Mouse (Mus musculus) kidney, postnatal 10 days (tissue): Measurements from ENCODE around the gene Pdcd7.
A peak's percentile ranks its signal among the peaks of the same experiment; 100 is the strongest.

Experiments used
- DNase-seq: peaks from one replicate; pipeline ENCODE4 v3.0.0; 2021; ENCODE audit warnings: mixed read lengths

The Pdcd7 gene

GRCm38 (mm10) chr9:65345854-65346475 lies at the start of gene Pdcd7:
Gene Pdcd7 (plus strand): TSS chr9:65346104.
- peak; percentile 98 for DNase-seq

GRCm38 (mm10) chr9:65297056-65297455 lies 48.8 kb upstream of the Pdcd7 start:
- DNase-seq: no peak

GRCm38 (mm10) chr9:65298761-65299160 lies 47.1 kb upstream of the Pdcd7 start:
- no peak for DNase-seq

- no peak for DNase-seq
Observed at GRCm38 (mm10) chr9:65299650-65300049, 46.3 kb upstream of the Pdcd7 start.

DNA sequence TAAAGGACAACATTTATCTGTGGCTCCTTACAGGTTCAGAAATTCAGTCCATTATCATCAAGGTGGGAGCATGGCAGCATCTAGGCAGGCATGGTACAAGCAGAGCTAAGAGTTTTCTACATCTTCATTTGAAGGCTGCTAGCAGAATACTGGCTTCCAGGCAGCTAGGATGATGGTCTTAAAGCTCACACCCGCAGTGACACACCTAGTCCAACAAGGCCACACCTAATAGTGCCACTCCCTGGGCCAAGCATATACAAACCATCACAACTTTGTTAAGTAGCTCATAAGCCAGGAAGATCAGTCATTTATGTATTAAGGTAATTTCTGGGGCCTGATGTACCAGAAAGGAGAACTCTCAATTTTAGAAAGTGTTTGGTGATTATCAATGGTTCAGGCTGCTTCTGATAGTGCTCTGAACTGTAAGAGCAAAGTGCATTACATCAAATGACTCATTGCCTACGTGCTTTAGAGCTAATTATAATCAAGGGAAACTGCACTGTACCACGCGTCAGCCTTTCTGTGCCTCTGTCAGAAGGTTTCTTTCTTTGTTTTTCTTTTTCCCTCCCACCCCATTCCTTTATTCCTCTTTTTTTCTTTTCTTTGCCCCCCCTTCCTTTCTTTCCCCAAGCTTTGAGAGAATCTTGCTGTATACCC lies 43.4 kb upstream of the Pdcd7 start:
- DNase-seq: no peak

GRCm38 (mm10) chr9:65303586-65303985 lies 42.3 kb upstream of the Pdcd7 start:
- no peak for DNase-seq

GRCm38 (mm10) chr9:65304300-65304699 lies 41.6 kb upstream of the Pdcd7 start:
- DNase-seq: peak; percentile 45

DNA sequence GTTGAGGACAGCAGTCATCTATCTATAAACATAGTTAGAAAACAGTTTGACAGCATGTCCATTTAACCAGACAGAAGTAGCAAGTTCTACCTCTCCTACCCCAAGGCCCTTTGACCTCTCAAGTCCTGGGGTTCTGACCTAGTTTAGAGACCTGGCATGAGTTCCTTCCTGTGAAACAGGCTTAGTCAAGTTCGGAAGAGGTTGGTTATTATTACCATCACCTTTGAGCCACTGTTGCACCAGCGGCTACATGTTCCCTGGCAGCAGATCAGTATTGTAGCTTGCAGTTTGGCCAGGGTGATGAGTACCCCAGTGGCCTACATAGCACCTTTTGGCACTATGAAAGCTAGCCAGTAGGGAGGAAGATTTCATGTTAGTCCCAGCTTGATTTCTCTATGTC lies 39.2 kb upstream of the Pdcd7 start:
- DNase-seq: no peak

- DNase-seq: no peak
Observed at GRCm38 (mm10) chr9:65308011-65308410, 37.9 kb upstream of the Pdcd7 start.

GRCm38 (mm10) chr9:65312669-65313357 lies 33.1 kb upstream of the Pdcd7 start:
- DNase-seq: no peak

- DNase-seq: no peak
Observed at GRCm38 (mm10) chr9:65313846-65314245, 32.1 kb upstream of the Pdcd7 start.

- no peak for DNase-seq
Observed at GRCm38 (mm10) chr9:65322255-65322900, 23.5 kb upstream of the Pdcd7 start.

DNA sequence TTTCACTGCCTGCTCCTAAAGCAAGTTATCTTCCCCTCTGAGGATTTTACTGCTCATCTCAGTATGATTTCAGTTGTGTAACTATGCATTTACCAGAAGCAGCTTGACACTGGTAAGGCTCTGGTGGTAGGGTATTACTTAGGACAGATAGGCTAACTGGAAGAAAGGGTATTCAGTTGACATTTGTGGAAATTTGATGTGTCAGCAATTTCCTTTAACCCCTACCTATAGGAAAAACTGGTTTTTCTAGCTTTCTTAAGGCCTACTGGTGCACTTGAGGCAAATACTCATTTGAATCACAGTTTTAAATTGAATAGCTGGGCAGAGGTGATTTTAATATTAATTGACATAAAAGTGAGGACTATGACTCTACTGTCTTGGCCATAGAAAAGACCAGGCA lies 19.9 kb upstream of the Pdcd7 start:
- no peak for DNase-seq

DNA sequence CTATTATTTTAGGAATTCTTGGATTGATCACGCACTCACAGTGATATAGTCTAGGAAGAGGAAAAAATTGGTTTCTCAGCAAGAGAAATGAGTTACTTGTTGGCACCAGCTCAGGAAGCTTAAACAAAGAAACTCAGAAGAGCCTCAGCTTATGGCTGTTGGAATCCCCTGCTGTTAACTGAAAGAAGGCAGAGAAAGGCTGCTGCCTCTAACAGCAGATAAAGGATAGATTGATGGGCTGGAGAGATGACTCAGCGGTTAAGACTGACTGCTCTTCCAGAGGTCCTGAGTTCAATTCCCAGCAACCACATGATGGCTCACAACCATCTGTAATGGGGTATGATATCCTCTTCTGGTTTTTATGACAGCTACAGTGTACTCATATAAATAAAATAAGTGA lies 18.5 kb upstream of the Pdcd7 start:
- no peak for DNase-seq

DNA sequence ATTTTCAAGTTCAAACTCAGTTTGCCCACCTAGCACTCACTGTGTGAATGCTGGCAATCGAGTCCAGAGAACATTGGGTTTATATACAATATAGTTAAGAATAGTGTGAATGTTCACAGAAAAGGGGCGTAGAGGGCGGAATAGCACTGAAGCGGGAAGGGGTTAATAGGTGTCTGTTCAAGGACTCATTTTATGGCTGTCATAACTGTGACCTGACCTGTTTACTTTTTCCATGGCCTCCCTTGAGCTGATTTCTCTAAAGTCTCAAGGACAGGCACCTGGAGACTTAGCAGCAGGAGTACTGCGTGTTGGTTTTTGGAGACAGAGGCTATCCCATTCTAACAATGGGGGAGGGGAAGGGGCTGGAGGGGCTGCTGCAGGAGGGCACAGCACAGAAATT lies 11.9 kb upstream of the Pdcd7 start:
- no peak for DNase-seq

- no peak for DNase-seq
Observed at GRCm38 (mm10) chr9:65339146-65339545, 6.8 kb upstream of the Pdcd7 start.

GRCm38 (mm10) chr9:65340414-65340813 lies 5.5 kb upstream of the Pdcd7 start:
- no peak for DNase-seq

GRCm38 (mm10) chr9:65345439-65345838 lies 465 bp upstream of the Pdcd7 start:
- peak; percentile 18 for DNase-seq

GRCm38 (mm10) chr9:65346476-65347111 lies 690 bp downstream of the Pdcd7 start:
- DNase-seq: peak; percentile 62

DNA sequence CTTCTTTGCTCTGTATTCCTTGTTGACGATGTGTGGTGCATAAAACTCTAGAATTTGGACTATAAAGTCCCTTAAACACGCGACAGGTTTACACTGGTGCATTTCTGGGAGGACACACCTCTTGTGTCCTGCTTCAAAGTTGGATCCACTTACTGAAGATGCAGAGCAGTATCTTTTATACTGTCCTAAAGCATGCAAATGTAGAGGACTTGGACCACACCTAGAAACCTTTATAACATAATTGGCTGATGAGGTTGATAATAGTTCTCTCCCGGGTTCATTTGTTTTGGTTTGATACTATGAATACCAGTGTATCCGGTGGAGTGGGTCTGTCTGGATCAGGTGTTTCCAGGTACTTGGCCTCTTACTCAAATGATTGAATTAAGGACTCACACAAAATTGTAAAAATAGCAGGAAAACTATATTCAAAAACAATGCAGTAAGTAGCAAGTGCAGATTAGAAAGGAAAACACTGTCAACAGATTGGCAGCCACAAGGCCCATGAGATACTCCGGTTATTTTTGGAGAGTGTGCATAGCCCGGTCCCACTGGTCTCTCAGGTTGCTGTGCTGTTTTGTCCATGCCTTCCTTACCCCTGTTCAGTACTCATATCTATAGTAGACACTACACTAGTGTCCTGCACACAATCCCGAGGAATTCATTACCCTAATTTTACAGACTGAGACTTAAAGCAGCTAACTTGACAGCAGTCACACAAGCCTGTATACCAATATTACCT lies 1.4 kb downstream of the Pdcd7 start:
- no peak for DNase-seq

- no peak for DNase-seq
Observed at GRCm38 (mm10) chr9:65353251-65353650, 7.3 kb downstream of the Pdcd7 start.

DNA sequence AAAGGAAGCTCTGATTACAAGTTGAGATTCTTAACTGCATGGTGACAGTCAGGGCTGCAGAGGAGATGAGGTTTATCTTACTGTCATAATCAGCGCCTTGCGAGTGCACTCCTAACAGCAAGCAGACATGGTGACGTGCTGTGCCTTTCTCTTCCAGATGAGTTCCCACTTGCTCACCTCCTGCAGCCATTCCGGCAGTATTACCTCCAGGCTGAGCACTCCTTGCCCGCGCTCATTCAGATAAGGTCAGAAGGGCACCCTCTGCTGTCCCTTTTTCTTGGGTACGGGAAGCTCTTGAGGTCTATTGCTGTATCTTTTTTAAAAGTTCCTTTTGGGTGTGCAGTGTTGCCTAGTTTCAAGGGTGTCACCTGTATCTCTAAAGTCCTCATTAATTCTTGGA lies 10.7 kb downstream of the Pdcd7 start:
- no peak for DNase-seq

- no peak for DNase-seq
Observed at GRCm38 (mm10) chr9:65356971-65357370, 11.1 kb downstream of the Pdcd7 start.
